Mouse (Mus musculus): ENCODE data around the gene Itih3. TPM values are rescaled to one million over a fixed set of nuclear protein-coding genes. Genes with fewer than 3 reads are reported as not detected.

Gene Itih3
- polyA plus RNA-seq, 1 experiment: 0.02 TPM

- H3K4me1 ChIP-seq (ENCODE audit: control insufficient read depth): no peaks in the 10 kb centered on the region
- no peaks in the 10 kb centered on the region for H3K9me3 ChIP-seq (ENCODE audit: control insufficient read depth, low read length)
- peaks cover 5% of the 10 kb centered on the region; the same call in 1 of the 2 replicates for H3K36me3 ChIP-seq (ENCODE audit: control insufficient read depth)
- no peak overlapping the region for H3K4me3 ChIP-seq (replicated peaks)
- TF ChIP-seq GATA1 (IDR thresholded peaks at IDR 0.05; ENCODE audit: low read length) (no peak), TAL1 (IDR thresholded peaks at IDR 0.05; ENCODE audit: low read length) (no peak)
- H3K27me3 ChIP-seq (ENCODE audit: control insufficient read depth): no peaks in the 10 kb centered on the region
Measured at GRCm38 (mm10) chr14:30911141-30911540, 12.4 kb downstream of the Itih3 start.

GRCm38 (mm10) chr14:30907814-30908265, 15.7 kb downstream of the Itih3 start:
- Histone ChIP-seq H3K9me3 (ENCODE audit: control insufficient read depth, low read length) (no peaks in the 10 kb centered on the region), H3K27me3 (ENCODE audit: control insufficient read depth) (no peaks in the 10 kb centered on the region), H3K4me1 (ENCODE audit: control insufficient read depth) (no peaks in the 10 kb centered on the region), H3K36me3 (ENCODE audit: control insufficient read depth) (no peaks in the 10 kb centered on the region; the same call in 1 of the 2 replicates), H3K4me3 (replicated peaks) (no peak overlapping the region)
- TF ChIP-seq GATA1 (IDR thresholded peaks at IDR 0.05; ENCODE audit: low read length): no peak
- TF ChIP-seq TAL1 (IDR thresholded peaks at IDR 0.05; ENCODE audit: low read length): no peak

- H3K4me3 ChIP-seq (replicated peaks): no peak overlapping the region
- H3K36me3 ChIP-seq (ENCODE audit: control insufficient read depth): no peaks in the 10 kb centered on the region; the same call in 1 of the 2 replicates
- no peaks in the 10 kb centered on the region for H3K9me3 ChIP-seq (ENCODE audit: control insufficient read depth, low read length)
- TF ChIP-seq TAL1 (IDR thresholded peaks at IDR 0.05; ENCODE audit: low read length): no peak
- no peak for TF ChIP-seq GATA1 (IDR thresholded peaks at IDR 0.05; ENCODE audit: low read length)
- no peaks in the 10 kb centered on the region for H3K4me1 ChIP-seq (ENCODE audit: control insufficient read depth)
- H3K27me3 ChIP-seq (ENCODE audit: control insufficient read depth): no peaks in the 10 kb centered on the region
Measured at GRCm38 (mm10) chr14:30906001-30906400, 17.6 kb downstream of the Itih3 start.

- peaks cover 2% of the 10 kb centered on the region; the same call in 1 of the 2 replicates for H3K36me3 ChIP-seq (ENCODE audit: control insufficient read depth)
- H3K4me1 ChIP-seq (ENCODE audit: control insufficient read depth): no peaks in the 10 kb centered on the region
- no peak for TF ChIP-seq GATA1 (IDR thresholded peaks at IDR 0.05; ENCODE audit: low read length)
- TF ChIP-seq TAL1 (IDR thresholded peaks at IDR 0.05; ENCODE audit: low read length): no peak
- H3K27me3 ChIP-seq (ENCODE audit: control insufficient read depth): no peaks in the 10 kb centered on the region
- H3K4me3 ChIP-seq (replicated peaks): no peak overlapping the region
- no peaks in the 10 kb centered on the region for H3K9me3 ChIP-seq (ENCODE audit: control insufficient read depth, low read length)
Measured at GRCm38 (mm10) chr14:30904307-30904706, 19.3 kb downstream of the Itih3 start.

- Histone ChIP-seq H3K4me1 (ENCODE audit: control insufficient read depth) (no peaks in the 10 kb centered on the region), H3K27me3 (ENCODE audit: control insufficient read depth) (no peaks in the 10 kb centered on the region), H3K9me3 (ENCODE audit: control insufficient read depth, low read length) (no peaks in the 10 kb centered on the region), H3K36me3 (ENCODE audit: control insufficient read depth) (peaks cover 6% of the 10 kb centered on the region; the same call in 1 of the 2 replicates), H3K4me3 (replicated peaks) (no peak overlapping the region)
- TF ChIP-seq TAL1 (IDR thresholded peaks at IDR 0.05; ENCODE audit: low read length) (no peak), GATA1 (IDR thresholded peaks at IDR 0.05; ENCODE audit: low read length) (no peak)
Measured at GRCm38 (mm10) chr14:30903036-30903435, 20.5 kb downstream of the Itih3 start.

- no peak overlapping the region for H3K4me3 ChIP-seq (replicated peaks)
- no peaks in the 10 kb centered on the region for H3K27me3 ChIP-seq (ENCODE audit: control insufficient read depth)
- no peaks in the 10 kb centered on the region for H3K4me1 ChIP-seq (ENCODE audit: control insufficient read depth)
- TF ChIP-seq GATA1 (IDR thresholded peaks at IDR 0.05; ENCODE audit: low read length) (no peak), TAL1 (IDR thresholded peaks at IDR 0.05; ENCODE audit: low read length) (no peak)
- H3K36me3 ChIP-seq (ENCODE audit: control insufficient read depth): peaks cover 6% of the 10 kb centered on the region; the same call in 1 of the 2 replicates
- no peaks in the 10 kb centered on the region for H3K9me3 ChIP-seq (ENCODE audit: control insufficient read depth, low read length)
Measured at GRCm38 (mm10) chr14:30902628-30903027, 20.9 kb downstream of the Itih3 start.

- no peak for TF ChIP-seq TAL1 (IDR thresholded peaks at IDR 0.05; ENCODE audit: low read length)
- no peak for TF ChIP-seq GATA1 (IDR thresholded peaks at IDR 0.05; ENCODE audit: low read length)
- Histone ChIP-seq H3K27me3 (ENCODE audit: control insufficient read depth) (no peaks in the 10 kb centered on the region), H3K9me3 (ENCODE audit: control insufficient read depth, low read length) (no peaks in the 10 kb centered on the region), H3K4me3 (replicated peaks) (no peak overlapping the region), H3K36me3 (ENCODE audit: control insufficient read depth) (peaks cover 6% of the 10 kb centered on the region; the same call in 1 of the 2 replicates), H3K4me1 (ENCODE audit: control insufficient read depth) (no peaks in the 10 kb centered on the region)
Measured at GRCm38 (mm10) chr14:30899972-30900371, 23.6 kb downstream of the Itih3 start.

- Histone ChIP-seq H3K36me3 (ENCODE audit: control insufficient read depth) (peaks cover 6% of the 10 kb centered on the region; the same call in 1 of the 2 replicates), H3K27me3 (ENCODE audit: control insufficient read depth) (no peaks in the 10 kb centered on the region), H3K9me3 (ENCODE audit: control insufficient read depth, low read length) (no peaks in the 10 kb centered on the region), H3K4me1 (ENCODE audit: control insufficient read depth) (no peaks in the 10 kb centered on the region; the same call in 1 of the 2 replicates), H3K4me3 (replicated peaks) (no peak overlapping the region)
- TF ChIP-seq TAL1 (IDR thresholded peaks at IDR 0.05; ENCODE audit: low read length): no peak
- no peak for TF ChIP-seq GATA1 (IDR thresholded peaks at IDR 0.05; ENCODE audit: low read length)
Measured at GRCm38 (mm10) chr14:30888271-30888732, 35.3 kb downstream of the Itih3 start.

GRCm38 (mm10) chr14:30886204-30886603, 37.4 kb downstream of the Itih3 start, which contains the start of gene Itih4:
Itih4 (plus strand) TSS chr14:30886476.
- Histone ChIP-seq H3K4me3 (replicated peaks) (peak within 1 kb of the TSS; percentile 23), H3K36me3 (ENCODE audit: control insufficient read depth) (peaks cover 2% of the 10 kb centered on the region; the same call in 1 of the 2 replicates), H3K9me3 (ENCODE audit: control insufficient read depth, low read length) (no peaks in the 10 kb centered on the region), H3K4me1 (ENCODE audit: control insufficient read depth) (no peaks in the 10 kb centered on the region; the same call in 1 of the 2 replicates), H3K27me3 (ENCODE audit: control insufficient read depth) (no peaks in the 10 kb centered on the region)
- TF ChIP-seq TAL1 (IDR thresholded peaks at IDR 0.05; ENCODE audit: low read length) (no peak), GATA1 (IDR thresholded peaks at IDR 0.05; ENCODE audit: low read length) (no peak)

Data from erythroblast, embryonic 14.5 days (primary cell).